Mouse (Mus musculus) ovary, postnatal 10 days (tissue): Measurements from ENCODE around the gene Myo7a.

Experiments
- DNase-seq: peaks from one replicate; pipeline ENCODE4 v3.0.0; 2022; ENCODE audit warnings: low spot score

Myo7a gene

GRCm38 (mm10) chr7:98142648-98143047 lies 23.3 kb upstream of the Myo7a start:
- no peak for DNase-seq

GRCm38 (mm10) chr7:98142247-98142646 lies 22.9 kb upstream of the Myo7a start:
- DNase-seq = no peak

DNA sequence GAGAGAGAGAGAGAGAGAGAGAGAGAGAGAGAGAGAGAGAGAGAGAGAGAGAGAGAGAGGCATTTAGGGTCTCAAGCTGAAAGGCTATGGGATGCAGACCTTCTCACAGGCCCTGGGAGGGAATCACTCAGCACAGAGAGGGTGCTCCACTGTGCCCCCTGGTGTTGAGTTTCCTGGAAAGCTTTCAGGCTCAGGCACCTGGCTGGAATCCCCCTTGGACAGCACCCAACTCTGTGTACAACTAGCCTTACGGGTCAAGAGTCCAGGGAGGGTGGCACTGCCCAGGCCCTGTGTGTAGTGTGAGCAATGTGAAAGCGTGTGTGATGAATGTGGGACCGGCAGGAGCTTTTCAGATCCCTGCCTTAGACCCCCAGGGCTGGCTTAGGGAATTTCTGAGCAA lies 21.9 kb upstream of the Myo7a start:
- DNase-seq = no peak

DNA sequence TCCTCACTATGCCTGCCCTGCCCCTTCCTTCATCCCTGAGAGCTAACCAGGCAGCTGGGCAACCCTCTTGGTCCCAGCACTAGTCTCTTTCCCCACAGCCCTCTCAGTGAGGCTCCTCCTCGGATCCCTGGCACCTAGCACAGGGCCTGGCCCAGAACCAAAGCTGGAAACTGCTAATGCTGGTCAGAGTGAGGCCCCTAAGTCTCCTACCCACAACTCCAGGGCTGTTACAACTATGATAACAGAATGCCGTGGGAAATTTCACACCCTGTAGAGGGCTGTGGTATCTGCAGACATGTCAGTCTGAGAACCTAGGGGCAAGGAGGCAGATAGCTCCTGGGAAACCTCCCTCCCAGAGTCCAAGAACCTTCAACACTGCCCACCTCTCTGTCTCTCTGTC lies 21.3 kb upstream of the Myo7a start:
- DNase-seq = no peak

GRCm38 (mm10) chr7:98139216-98139615 lies 19.9 kb upstream of the Myo7a start:
- DNase-seq = no peak

DNA sequence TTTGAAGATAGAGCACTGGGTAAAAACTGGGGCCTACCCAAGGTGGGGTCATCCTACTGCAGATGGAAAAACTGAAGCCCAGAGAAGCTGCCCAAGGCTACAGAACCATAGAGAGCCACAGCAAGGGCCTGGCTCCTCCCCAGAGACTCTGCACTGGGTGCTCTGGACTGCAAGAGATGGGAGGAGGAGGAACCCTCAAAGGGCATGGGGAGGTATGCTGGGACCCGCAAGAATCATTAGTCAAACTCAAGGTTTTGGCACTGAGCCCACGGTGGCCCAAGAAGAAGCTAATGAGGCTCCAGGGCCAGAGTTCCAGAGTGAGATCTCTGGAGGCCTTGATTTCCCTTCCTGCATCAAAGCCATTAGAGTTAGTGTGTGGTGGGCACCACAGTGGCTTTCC lies 18.7 kb upstream of the Myo7a start:
- no peak for DNase-seq

DNA sequence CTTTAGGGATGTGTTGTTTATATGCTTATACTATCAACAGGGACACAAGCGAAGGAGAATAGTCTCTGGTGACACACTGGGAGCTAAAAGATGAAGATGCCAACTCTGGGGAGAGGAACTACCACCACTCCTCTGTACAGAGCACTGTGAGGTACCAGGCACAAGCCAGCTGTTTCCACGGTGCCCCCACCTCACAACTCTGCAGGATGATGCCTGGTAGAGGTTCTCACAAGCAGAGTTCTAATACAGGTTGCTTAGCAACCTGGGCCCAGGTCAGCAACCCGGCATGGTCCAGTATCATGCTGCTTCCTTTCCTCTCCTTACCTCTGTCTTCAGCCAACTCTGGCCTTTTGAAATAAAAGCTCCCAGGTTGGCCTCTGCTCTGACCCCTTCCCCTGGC lies 18.3 kb upstream of the Myo7a start:
- DNase-seq = no peak

DNA sequence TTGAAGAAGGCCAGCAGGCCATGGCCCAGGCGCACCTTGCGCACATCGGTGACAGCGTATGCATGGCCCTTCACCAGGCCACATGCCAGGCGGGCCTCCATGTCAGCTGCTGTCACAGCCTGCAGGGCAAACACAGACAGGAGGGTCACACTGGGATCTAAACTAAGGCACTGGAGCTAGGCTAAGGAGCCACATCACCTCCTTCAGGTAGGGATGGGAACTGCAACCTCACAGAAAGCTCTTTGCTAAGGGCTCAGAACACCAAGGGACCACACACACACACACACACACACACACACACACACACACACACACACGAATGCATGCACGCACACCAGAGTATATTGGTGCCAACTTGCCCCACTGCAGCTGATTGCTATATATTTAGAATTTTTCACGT lies 12.4 kb upstream of the Myo7a start:
- no peak for DNase-seq

GRCm38 (mm10) chr7:98125473-98125872 lies 6.1 kb upstream of the Myo7a start:
- DNase-seq = no peak

- DNase-seq = no peak
Observed at GRCm38 (mm10) chr7:98124701-98125100, 5.4 kb upstream of the Myo7a start.

DNA sequence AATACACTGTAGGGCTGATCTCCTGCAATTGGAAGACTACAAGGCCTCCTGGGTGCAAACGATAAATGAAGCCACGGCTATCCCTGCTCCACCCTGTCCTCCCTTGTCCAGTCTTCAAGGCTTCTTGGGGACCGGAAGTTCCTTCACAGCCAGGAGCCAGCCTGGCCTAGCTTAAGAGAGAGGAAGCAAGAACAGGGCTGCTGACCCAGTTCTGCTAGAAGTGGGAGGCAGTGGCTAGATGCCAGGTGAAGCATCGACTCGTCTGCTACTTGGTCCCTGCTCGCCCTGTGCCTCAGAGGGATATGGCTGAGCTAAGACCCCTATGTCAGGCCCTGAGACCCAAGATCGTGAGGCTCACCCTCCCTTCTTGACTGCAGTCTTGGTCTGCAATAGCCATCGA lies 2.3 kb upstream of the Myo7a start:
- no peak for DNase-seq

GRCm38 (mm10) chr7:98121241-98121640 lies 1.9 kb upstream of the Myo7a start:
- no peak for DNase-seq

GRCm38 (mm10) chr7:98120325-98120724 lies 1.0 kb upstream of the Myo7a start:
- DNase-seq = peak; percentile 38

DNA sequence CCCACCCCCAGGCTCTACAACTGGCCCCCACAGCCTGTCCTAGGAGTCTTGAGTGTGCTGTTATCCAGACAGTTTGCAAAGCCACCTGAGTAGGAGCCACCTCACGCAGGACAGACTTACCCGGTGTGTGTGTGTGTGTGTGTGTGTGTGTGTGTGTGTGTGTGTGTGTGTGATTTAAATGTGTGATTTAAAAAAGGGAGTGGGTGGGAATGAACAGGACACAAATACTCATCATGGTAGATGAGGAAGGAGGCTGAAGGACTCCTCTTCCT lies 573 bp upstream of the Myo7a start:
- DNase-seq = no peak

DNA sequence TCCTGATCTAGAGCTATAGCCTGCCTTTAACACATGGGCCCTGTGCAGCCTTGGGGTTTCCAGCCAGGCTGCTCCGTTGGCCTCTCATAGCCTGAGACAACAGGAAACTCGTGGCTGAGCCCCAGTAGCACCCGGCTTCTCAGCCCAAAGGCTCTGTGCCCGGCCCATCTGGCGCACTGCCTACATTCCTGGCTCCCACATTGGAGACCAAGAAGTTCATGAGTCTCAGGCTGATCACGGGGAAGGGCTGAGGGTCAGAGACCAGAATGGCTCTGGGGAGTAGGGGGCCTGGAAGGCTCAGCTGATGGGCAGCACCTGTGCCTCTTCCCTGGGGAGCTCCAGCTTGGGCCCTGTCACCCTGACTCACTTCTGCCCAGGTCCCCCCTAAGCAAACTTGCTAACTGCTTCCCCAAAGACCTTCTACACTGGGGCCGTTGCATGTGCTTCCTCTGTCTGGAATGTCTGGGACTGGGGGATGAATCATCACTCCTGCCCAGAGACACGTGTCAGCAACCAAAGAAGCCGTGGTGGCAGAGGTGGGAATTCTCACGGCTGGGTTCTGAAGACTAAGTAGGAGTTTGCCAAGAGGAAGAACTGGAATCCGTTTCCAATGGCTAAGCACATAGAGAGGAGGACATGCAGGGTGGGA lies 2.2 kb downstream of the Myo7a start:
- DNase-seq = no peak

GRCm38 (mm10) chr7:98114656-98115055 lies 4.7 kb downstream of the Myo7a start:
- DNase-seq = no peak

GRCm38 (mm10) chr7:98111233-98111632 lies 8.1 kb downstream of the Myo7a start:
- DNase-seq = no peak

DNA sequence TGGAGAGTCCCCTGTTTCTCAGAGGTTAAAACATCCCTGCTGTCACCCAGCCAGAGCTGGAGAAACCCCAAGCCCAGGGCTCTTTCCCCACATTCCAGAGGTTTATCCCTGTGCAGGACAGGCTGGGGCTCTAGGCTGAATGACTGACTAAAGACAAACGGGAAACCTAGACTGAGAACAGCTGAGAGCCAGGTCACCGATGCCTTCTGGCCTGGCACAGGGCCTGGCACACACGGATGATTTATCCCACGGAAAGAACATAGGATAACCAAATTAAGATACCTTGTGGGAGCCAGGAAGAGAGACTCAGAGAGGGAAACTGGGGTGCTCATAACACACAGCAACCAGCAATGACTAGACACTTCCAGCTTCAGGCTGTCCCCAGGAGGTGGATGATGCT lies 9.6 kb downstream of the Myo7a start:
- DNase-seq = no peak

GRCm38 (mm10) chr7:98108636-98109430 lies 10.5 kb downstream of the Myo7a start:
- DNase-seq = no peak

GRCm38 (mm10) chr7:98106272-98106671 lies 13.1 kb downstream of the Myo7a start:
- DNase-seq = no peak

DNA sequence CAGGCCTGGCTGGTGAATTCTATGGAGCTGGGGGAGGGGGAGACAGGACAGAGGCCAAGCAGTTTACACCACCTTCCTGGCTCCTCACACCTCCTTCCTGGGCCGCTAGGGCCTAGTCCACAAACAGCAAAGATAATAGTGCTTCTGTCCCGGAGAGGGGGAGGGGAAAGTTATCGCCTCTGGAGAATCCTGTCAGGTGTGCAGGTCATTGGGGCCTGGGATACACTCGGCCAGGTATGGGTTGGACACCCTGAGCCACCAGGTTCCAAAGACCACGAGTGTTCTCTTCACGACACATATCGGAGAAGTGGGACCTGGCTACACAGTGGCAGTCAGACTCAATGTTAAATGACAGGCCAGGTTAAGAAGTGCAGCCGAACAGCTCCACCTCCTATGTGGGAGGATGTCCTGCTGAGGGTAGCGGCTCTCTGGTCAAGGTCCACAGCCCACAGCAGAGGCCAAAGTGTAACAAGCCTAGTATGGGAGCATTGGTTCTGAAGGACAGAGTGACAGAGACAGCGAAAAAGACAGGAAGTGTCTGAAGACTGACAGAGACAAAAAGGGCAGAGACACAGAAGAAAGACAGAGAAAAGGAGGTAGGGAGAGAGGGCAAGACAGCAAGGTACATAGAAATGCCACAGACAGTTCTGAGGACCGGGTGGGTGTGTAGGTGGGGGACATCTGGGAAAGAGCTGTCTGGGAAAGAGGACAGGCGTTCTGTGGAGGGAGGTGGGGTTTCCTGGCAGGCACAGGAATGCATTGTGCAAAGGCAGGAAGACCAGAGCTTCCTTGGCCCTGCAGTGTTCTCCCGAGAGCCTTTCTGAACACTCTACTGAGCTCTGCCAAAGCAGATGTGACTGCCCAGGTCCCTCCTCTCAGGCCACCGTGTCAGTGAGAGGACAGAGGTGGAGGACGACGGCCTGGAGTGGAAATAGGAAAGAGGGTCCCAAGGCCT lies 14.6 kb downstream of the Myo7a start:
- no peak for DNase-seq

GRCm38 (mm10) chr7:98103942-98104292 lies 15.4 kb downstream of the Myo7a start:
- DNase-seq = no peak
